Mouse (Mus musculus): Measurements from ENCODE around the gene Thap4. TPM values are rescaled to one million over a fixed set of nuclear protein-coding genes. Genes with fewer than 3 reads are reported as not detected.

The Thap4 gene
- total RNA-seq, 2 experiments from 2014 or later: 42.0 to 44.4 TPM

DNA sequence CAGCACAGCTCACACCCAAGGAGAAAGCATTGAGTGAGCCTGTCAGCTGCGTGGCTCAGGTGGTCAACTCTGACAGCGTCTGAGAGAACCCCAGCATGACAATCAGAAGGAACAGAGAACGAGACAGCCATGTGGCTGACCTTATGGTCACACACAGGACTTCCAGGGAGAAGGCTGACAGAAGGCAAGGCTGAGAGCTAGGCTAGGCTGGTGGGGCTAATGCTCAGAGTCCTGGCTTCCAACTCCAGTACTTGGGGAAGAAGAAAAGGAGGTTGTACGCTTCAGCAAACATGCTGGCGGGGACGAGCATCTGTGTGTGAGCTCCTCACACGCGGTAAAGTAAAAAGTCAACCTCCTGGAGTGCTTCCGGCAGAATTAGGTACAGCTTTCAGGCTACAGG lies 50.3 kb downstream of the Thap4 start:
- Histone ChIP-seq H3K4me3 (no peak overlapping the region), H3K27ac (no peak overlapping the region)
- intact Hi-C loops (cut with DNase I): no loop called here
- no peak for DNase-seq (ENCODE audit: extremely low spot score in 1 of 2, low spot score in 2 of 2)
- TF ChIP-seq CTCF (IDR thresholded peaks at IDR 0.05): no peak

DNA sequence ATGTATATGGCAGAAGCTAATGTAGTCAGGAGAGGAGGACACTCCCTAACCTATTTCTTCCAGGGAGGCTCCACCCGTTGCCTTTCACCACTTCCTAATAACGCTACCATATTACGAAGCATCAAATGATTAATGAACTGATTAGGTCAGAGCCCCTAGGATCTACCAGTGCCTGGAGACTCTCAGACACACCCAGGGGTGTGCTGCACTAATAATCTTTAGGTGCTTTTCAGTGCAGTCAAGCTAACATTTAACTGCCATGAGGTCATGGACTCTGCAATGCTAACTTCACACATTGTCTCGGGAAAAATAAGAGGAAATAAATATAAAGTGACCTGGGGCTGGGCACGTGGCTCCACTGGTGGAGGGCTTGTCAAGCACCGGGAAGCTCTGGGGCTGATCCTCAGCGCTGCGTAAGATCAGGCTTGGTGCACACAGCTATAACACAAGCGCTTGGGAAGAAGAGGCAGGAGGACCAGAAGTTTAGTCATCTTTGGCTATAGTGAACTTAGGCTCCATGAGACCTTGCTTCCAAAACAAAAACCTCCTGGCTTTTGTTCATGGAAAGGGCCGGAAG lies 51.1 kb downstream of the Thap4 start:
- DNase-seq (ENCODE audit: extremely low spot score in 1 of 2, low spot score in 2 of 2): no peak
- Histone ChIP-seq H3K4me3 (no peak overlapping the region), H3K27ac (no peak overlapping the region)
- intact Hi-C loops (cut with DNase I): no loop called here
- no peak for TF ChIP-seq CTCF (IDR thresholded peaks at IDR 0.05)

DNA sequence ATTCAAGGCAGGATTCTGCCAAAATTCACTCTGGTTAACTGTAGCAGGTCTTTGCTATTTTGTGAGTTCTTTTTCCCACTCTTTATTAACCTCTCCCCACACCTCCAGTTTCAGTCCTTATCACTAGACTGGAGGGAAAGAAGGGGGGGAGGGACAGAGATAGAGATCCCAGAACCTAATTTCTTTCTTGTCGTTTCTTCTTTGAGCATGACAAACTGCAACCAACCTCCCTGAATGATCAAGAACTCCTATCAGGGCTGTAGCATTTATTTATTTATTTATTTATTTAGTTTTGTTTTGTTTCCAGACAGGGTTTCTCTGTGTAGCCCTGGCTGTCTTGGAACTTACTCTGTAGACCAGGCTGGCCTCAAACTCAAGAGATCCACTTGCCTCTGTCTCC lies 52.6 kb downstream of the Thap4 start:
- intact Hi-C loops (cut with DNase I): no loop called here
- no peak overlapping the region for H3K4me3 ChIP-seq
- no peak overlapping the region for H3K27ac ChIP-seq
- no peak for TF ChIP-seq CTCF (IDR thresholded peaks at IDR 0.05)
- no peak for DNase-seq (ENCODE audit: extremely low spot score in 1 of 2, low spot score in 2 of 2)

DNA sequence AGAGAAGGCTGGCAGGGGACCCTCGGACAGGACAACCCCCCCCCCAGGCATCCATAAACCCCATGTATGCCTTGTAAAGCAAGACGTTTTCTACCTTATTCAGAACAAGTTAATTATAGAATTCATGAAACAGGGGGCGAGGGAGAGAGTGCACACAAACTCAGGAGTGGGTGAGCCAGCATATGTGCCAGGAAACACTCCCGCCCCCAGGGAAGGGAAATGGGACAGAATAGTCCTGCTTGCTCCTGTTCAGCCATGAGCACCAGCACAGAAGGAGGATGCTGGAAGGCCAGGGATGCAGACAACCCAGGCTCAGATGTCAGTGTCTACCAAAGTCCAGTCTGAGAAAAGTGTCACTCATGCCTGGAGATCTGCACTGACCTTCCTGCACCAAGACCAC lies 55.5 kb downstream of the Thap4 start:
- no peak for TF ChIP-seq CTCF (IDR thresholded peaks at IDR 0.05)
- peak overlapping the region; percentile 36; the same call in 1 of the 2 replicates for H3K27ac ChIP-seq
- intact Hi-C loops (cut with DNase I): loop anchor here (2.0 to 5.0 kb wide), 2 partner anchors 64 to 187 kb away; partner anchors contain the start of gene Farp2
- no peak overlapping the region for H3K4me3 ChIP-seq
- peak; percentile 52 to 61 for DNase-seq (ENCODE audit: extremely low spot score in 1 of 2, low spot score in 2 of 2)

DNA sequence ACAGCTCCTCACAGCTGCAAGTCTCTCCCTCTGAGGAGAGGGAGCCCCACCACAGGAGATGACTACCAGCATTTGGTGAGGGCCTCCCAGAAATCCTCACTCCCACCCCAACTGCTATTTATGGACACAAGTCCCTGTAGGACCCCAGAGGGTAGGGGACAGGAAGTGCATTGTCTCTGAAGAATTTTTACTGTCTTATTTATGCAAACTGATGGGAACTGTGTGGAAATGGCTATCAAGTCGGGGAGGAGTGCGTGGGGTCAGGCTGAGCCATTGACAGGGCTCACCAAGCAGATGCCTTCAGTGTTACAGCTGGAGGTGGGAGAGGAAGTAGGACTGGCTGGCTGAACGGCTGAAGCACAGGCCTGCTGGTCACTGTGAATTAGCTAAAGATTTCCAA lies 57.3 kb downstream of the Thap4 start:
- Histone ChIP-seq H3K27ac (no peak overlapping the region), H3K4me3 (no peak overlapping the region)
- DNase-seq (ENCODE audit: extremely low spot score in 1 of 2, low spot score in 2 of 2): no peak
- TF ChIP-seq CTCF (IDR thresholded peaks at IDR 0.05): no peak
- intact Hi-C loops (cut with DNase I): loop anchor here (5.0 kb wide), 1 partner anchor 185 kb away; the partner anchor contains the start of gene Farp2

DNA sequence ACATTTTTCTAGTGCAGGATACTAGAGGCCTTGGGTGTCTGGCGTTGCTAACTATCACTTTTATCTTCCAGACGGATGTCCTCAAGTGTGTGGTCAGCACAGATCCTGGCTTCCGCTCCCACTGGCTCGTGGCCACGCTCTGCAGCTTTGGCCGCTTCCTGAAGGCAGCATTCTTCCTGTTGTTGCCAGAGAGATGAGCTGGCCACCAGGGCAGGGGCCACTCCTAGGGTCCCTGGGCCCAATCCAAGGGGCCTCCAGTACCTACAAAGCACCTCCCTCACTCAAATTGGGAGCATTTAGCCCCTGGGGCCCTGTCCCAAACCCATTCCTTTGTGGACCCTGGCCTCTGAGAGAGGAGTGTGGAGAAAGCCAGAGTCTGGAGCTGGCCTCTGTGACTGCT lies 59.7 kb downstream of the Thap4 start:
- intact Hi-C loops (cut with DNase I): loop anchor here (5.0 kb wide), 1 partner anchor 183 kb away; the partner anchor contains the start of gene Farp2
- Histone ChIP-seq H3K27ac (no peak overlapping the region; the same call in 1 of the 2 replicates), H3K4me3 (no peak overlapping the region)
- TF ChIP-seq CTCF (IDR thresholded peaks at IDR 0.05): no peak
- no peak for DNase-seq (ENCODE audit: extremely low spot score in 1 of 2, low spot score in 2 of 2)

DNA sequence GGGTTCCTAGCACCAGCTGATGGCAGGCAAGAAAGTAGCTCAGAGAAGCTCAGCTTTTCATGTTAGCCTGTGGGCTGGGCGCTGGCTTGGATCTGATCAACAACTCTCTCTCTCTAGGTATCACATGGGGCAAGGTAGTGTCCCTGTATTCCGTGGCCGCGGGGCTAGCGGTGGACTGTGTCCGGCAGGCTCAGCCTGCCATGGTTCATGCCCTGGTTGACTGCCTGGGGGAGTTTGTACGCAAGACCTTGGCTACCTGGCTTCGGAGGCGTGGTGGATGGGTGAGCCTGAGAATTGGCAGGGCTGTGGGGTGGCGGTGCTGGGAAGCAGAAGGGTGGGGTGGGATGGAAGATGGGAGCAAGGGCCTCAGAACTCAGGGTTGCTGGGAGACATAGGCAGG lies 60.7 kb downstream of the Thap4 start:
- TF ChIP-seq CTCF (IDR thresholded peaks at IDR 0.05): no peak
- Histone ChIP-seq H3K4me3 (no peak overlapping the region), H3K27ac (no peak overlapping the region)
- intact Hi-C loops (cut with DNase I): no loop called here
- no peak for DNase-seq (ENCODE audit: extremely low spot score in 1 of 2, low spot score in 2 of 2)

DNA sequence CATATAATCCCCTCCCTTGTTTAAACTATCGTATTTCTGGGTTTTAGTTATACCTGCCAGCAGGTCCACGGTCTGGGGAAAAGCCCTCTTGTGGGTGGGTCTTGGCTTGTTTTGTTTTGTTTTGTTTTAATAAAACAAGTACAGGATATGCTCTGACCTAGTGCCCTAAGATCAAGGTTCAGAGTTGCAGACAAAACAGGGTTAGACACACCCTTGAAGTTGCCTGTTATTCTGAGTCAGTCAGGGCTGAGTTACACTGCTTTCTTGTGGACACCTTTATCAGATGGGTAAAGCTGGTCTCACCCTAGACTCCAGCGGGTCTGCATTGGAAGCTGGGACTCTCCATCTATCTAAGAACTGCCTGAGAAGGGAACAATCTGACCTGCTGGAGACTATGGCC lies 61.2 kb downstream of the Thap4 start:
- DNase-seq (ENCODE audit: extremely low spot score in 1 of 2, low spot score in 2 of 2): no peak
- no peak for TF ChIP-seq CTCF (IDR thresholded peaks at IDR 0.05)

DNA sequence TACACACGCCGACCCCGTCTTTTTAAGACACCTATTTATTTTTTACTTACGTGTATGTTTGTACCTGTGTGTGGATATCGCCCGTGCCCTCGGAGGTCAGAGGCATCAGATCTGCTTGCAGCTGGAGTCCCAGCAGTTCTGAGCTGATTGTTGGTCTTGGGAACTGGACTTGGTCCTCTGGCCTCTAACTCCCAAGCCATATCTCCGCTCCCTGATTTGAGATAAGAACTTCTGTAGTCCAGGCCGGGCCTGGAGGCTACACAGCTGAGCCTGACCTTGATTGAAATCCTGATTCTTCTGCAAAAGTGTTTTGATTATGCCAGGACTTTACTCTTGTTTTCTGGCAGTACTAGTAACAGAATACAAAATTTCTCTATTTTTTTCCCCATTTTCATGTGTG lies 61.9 kb downstream of the Thap4 start:
- Histone ChIP-seq H3K27ac (no peak overlapping the region), H3K4me3 (no peak overlapping the region)
- no peak for TF ChIP-seq CTCF (IDR thresholded peaks at IDR 0.05)
- DNase-seq (ENCODE audit: extremely low spot score in 1 of 2, low spot score in 2 of 2): no peak
- intact Hi-C loops (cut with DNase I): no loop called here

More for the DNA sequence above, 61.2 kb downstream of the Thap4 start:
- Histone ChIP-seq H3K27ac (no peak overlapping the region), H3K4me3 (no peak overlapping the region)
- intact Hi-C loops (cut with DNase I): no loop called here

DNA sequence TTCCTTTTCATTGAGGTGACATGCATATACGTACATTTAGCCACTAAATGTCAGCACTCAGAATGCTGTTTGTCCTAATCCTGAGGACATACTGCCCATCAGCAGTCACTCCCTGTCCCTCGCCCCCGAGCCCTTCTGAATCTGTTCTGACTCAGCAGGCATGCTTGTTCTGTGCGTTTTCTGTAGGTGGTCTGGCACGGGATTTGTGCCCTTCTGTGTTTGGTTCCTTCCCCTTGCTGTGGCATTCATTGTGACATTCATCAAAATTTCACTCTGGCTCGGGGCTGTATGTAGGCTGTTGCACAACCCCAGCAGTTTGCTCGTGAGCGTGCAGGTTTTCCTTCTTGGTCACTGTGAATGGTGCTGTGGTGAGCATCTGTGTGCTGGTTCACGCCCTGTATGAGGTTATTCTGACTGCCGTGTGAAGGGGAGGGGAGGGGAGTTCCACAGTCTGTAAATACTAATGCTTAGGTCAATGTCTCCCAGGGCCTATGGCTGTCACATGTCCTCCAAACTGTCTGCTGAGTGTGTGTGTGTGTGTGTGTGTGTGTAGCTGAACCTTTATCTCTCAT lies 62.8 kb downstream of the Thap4 start:
- peak overlapping the region; percentile 50; the same call in 1 of the 2 replicates for H3K27ac ChIP-seq
- intact Hi-C loops (cut with DNase I): no loop called here
- no peak overlapping the region for H3K4me3 ChIP-seq
- DNase-seq (ENCODE audit: extremely low spot score in 1 of 2, low spot score in 2 of 2): peak in 1 of 2 experiments; percentile 32
- TF ChIP-seq CTCF (IDR thresholded peaks at IDR 0.05): no peak

DNA sequence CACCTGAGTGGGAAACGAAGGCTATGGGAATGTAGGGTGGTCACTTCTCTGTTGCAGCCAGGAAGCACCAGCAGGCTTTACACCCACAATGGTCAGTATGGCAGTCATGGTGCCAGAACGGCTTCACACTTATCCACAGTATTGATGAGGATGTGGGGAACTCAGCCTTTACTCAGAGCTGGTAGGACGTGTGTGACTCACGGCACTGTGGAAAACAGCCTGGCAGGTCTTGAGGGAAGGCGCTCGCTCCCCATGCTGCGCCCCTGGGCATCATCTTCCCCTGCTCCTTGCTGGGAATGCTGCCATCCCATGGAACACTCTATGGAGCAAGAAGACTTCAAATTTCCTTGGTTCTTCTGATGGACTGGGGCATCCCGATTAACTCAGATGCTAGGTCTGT lies 63.6 kb downstream of the Thap4 start:
- no peak overlapping the region for H3K4me3 ChIP-seq
- intact Hi-C loops (cut with DNase I): no loop called here
- no peak for DNase-seq (ENCODE audit: extremely low spot score in 1 of 2, low spot score in 2 of 2)
- no peak for TF ChIP-seq CTCF (IDR thresholded peaks at IDR 0.05)
- peak overlapping the region; percentile 50; the same call in 1 of the 2 replicates for H3K27ac ChIP-seq

DNA sequence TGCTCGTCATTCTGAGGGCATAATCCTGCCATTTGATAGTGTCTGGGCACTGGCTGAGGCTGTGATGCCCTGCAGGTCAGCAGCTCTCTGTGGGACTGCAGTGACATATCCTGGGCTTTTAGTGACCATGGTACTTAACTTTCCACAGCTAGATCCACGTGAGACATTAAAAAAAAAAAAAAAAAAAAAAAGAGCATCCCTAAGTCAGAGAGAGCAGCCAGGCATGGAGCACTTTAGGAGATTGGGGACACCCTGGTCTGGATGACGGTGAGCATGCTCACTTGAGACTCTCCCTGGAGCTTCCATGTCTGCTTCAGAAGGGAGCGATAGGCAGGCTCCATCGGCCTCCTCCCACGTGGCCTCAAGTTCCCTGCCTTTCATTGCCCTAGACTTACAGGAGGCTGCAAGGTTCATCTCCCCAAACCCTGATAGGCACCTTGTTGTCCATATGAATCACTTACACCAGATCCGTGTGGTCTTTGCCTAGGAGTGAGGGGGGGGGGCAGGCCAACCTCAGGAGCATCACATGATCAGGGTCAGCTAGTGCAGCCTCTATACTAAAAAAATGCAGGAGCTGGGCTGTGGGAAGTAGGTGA lies 64.7 kb downstream of the Thap4 start:
- no peak for DNase-seq (ENCODE audit: extremely low spot score in 1 of 2, low spot score in 2 of 2)
- no peak for TF ChIP-seq CTCF (IDR thresholded peaks at IDR 0.05)
- intact Hi-C loops (cut with DNase I): no loop called here

More for the DNA sequence above, 64.7 kb downstream of the Thap4 start:
- H3K27ac ChIP-seq: no peak overlapping the region
- no peak overlapping the region for H3K4me3 ChIP-seq

All from left cerebral cortex, adult 2 months (tissue).